Mouse (Mus musculus): ENCODE measurements around the gene Cmss1. TPM values are rescaled to one million over a fixed set of nuclear protein-coding genes. Genes with fewer than 3 reads are reported as not detected.

The Cmss1 gene
- total and polyA plus RNA-seq, 2 experiments from 2014 or later, result 17.0 to 50.3 TPM

- Histone ChIP-seq H3K27me3 (ENCODE audit: control insufficient read depth, insufficient read depth, low read length) (no peaks in the 10 kb centered on the region), H3K4me2 (ENCODE audit: low read depth, low read length) (no peak overlapping the region), H3K9me3 (replicated peaks; ENCODE audit: control insufficient read depth, low read length) (no peaks in the 10 kb centered on the region), H3K9ac (replicated peaks; ENCODE audit: low read depth, low read length) (no peak overlapping the region), H3K27ac (ENCODE audit: low read depth) (no peak overlapping the region), H3K36me3 (replicated peaks; ENCODE audit: control insufficient read depth, insufficient read depth, low read length) (no peaks in the 10 kb centered on the region), H3K4me3 (ENCODE audit: low read depth, low read length) (no peak overlapping the region), H3K4me1 (ENCODE audit: control insufficient read depth, insufficient read depth) (peaks cover 12% of the 10 kb centered on the region)
- 53% methylated on average over 5 of the region's 5 CpGs for WGBS
- ATAC-seq (ENCODE audit: insufficient read depth, low read depth) (no peak), DNase-seq (ENCODE audit: low spot score) (no peak)
- no peak for TF ChIP-seq CTCF (IDR thresholded peaks at IDR 0.05; ENCODE audit: low read depth)
These were observed 177.7 kb downstream of the Cmss1 start for GRCm38 (mm10) chr16:57428977-57429376.

GRCm38 (mm10) chr16:57427516-57428285 lies 179.0 kb downstream of the Cmss1 start:
- ATAC-seq (ENCODE audit: insufficient read depth, low read depth), result peak; percentile 67
- DNase-seq (ENCODE audit: low spot score), result peak; percentile 23
- 55% methylated on average over 7 of the region's 7 CpGs for WGBS
- no peaks in the 10 kb centered on the region for H3K27me3 ChIP-seq (ENCODE audit: control insufficient read depth, insufficient read depth, low read length)
- no peaks in the 10 kb centered on the region for H3K36me3 ChIP-seq (replicated peaks; ENCODE audit: control insufficient read depth, insufficient read depth, low read length)
- no peak for TF ChIP-seq CTCF (IDR thresholded peaks at IDR 0.05; ENCODE audit: low read depth)
- no peak overlapping the region for H3K9ac ChIP-seq (replicated peaks; ENCODE audit: low read depth, low read length)
- peaks cover 12% of the 10 kb centered on the region for H3K4me1 ChIP-seq (ENCODE audit: control insufficient read depth, insufficient read depth)
- H3K9me3 ChIP-seq (replicated peaks; ENCODE audit: control insufficient read depth, low read length), result no peaks in the 10 kb centered on the region
- H3K4me3 ChIP-seq (ENCODE audit: low read depth, low read length), result no peak overlapping the region
- H3K4me2 ChIP-seq (ENCODE audit: low read depth, low read length), result no peak overlapping the region
- peak overlapping the region; percentile 52 for H3K27ac ChIP-seq (ENCODE audit: low read depth)

- DNase-seq (ENCODE audit: low spot score) (no peak), ATAC-seq (ENCODE audit: insufficient read depth, low read depth) (no peak)
- Histone ChIP-seq H3K4me1 (ENCODE audit: control insufficient read depth, insufficient read depth) (peaks cover 13% of the 10 kb centered on the region), H3K27ac (ENCODE audit: low read depth) (no peak overlapping the region), H3K4me2 (ENCODE audit: low read depth, low read length) (no peak overlapping the region), H3K27me3 (ENCODE audit: control insufficient read depth, insufficient read depth, low read length) (no peaks in the 10 kb centered on the region), H3K9me3 (replicated peaks; ENCODE audit: control insufficient read depth, low read length) (no peaks in the 10 kb centered on the region), H3K36me3 (replicated peaks; ENCODE audit: control insufficient read depth, insufficient read depth, low read length) (no peaks in the 10 kb centered on the region), H3K9ac (replicated peaks; ENCODE audit: low read depth, low read length) (no peak overlapping the region), H3K4me3 (ENCODE audit: low read depth, low read length) (no peak overlapping the region)
- TF ChIP-seq CTCF (IDR thresholded peaks at IDR 0.05; ENCODE audit: low read depth), result no peak
- TF ChIP-seq EP300 (IDR thresholded peaks at IDR 0.05; ENCODE audit: low read depth), result no peak
- WGBS, result 71% methylated on average over 10 of the region's 10 CpGs
These were observed 180.0 kb downstream of the Cmss1 start for GRCm38 (mm10) chr16:57426680-57427079.

GRCm38 (mm10) chr16:57423001-57423800 lies 183.5 kb downstream of the Cmss1 start:
- H3K4me3 ChIP-seq (ENCODE audit: low read depth, low read length), result no peak overlapping the region
- ATAC-seq (ENCODE audit: insufficient read depth, low read depth) (no peak), DNase-seq (ENCODE audit: low spot score) (no peak)
- no peak for TF ChIP-seq CTCF (IDR thresholded peaks at IDR 0.05; ENCODE audit: low read depth)
- TF ChIP-seq EP300 (IDR thresholded peaks at IDR 0.05; ENCODE audit: low read depth), result no peak
- no peaks in the 10 kb centered on the region for H3K36me3 ChIP-seq (replicated peaks; ENCODE audit: control insufficient read depth, insufficient read depth, low read length)
- H3K9ac ChIP-seq (replicated peaks; ENCODE audit: low read depth, low read length), result no peak overlapping the region
- H3K27me3 ChIP-seq (ENCODE audit: control insufficient read depth, insufficient read depth, low read length), result no peaks in the 10 kb centered on the region
- H3K4me1 ChIP-seq (ENCODE audit: control insufficient read depth, insufficient read depth), result peaks cover 14% of the 10 kb centered on the region
- H3K27ac ChIP-seq (ENCODE audit: low read depth), result no peak overlapping the region
- no peak overlapping the region for H3K4me2 ChIP-seq (ENCODE audit: low read depth, low read length)
- no peaks in the 10 kb centered on the region for H3K9me3 ChIP-seq (replicated peaks; ENCODE audit: control insufficient read depth, low read length)
- 62% methylated on average over 6 of the region's 6 CpGs for WGBS

- H3K4me1 ChIP-seq (ENCODE audit: control insufficient read depth, insufficient read depth), result peaks cover 9% of the 10 kb centered on the region; the same call in 1 of the 2 replicates
- ATAC-seq (ENCODE audit: insufficient read depth, low read depth) (no peak), DNase-seq (ENCODE audit: low spot score) (no peak)
These were observed 184.8 kb downstream of the Cmss1 start for GRCm38 (mm10) chr16:57421680-57422417.

More at GRCm38 (mm10) chr16:57421680-57422417, 184.8 kb downstream of the Cmss1 start:
- peak overlapping the region; percentile 76 for H3K27ac ChIP-seq (ENCODE audit: low read depth)
- no peak overlapping the region for H3K4me3 ChIP-seq (ENCODE audit: low read depth, low read length)
- TF ChIP-seq EP300 (IDR thresholded peaks at IDR 0.05; ENCODE audit: low read depth) (no peak), CTCF (IDR thresholded peaks at IDR 0.05; ENCODE audit: low read depth) (no peak)
- H3K9ac ChIP-seq (replicated peaks; ENCODE audit: low read depth, low read length), result no peak overlapping the region
- H3K27me3 ChIP-seq (ENCODE audit: control insufficient read depth, insufficient read depth, low read length), result no peaks in the 10 kb centered on the region
- no peak overlapping the region for H3K4me2 ChIP-seq (ENCODE audit: low read depth, low read length)
- H3K9me3 ChIP-seq (replicated peaks; ENCODE audit: control insufficient read depth, low read length), result no peaks in the 10 kb centered on the region
- no peaks in the 10 kb centered on the region for H3K36me3 ChIP-seq (replicated peaks; ENCODE audit: control insufficient read depth, insufficient read depth, low read length)
- 87% methylated on average over 7 of the region's 7 CpGs for WGBS
